Mouse (Mus musculus) NIH3T3 (cell line): ENCODE measurements around the gene Prdm4.

Experiments
- DNase-seq: peaks from one replicate; pipeline ENCODE4 v3.0.0-alpha.2; 2012; ENCODE audit warnings: low read depth

Prdm4 gene

GRCm38 (mm10) chr10:85916498-85917309 lies at the start of gene Prdm4:
Prdm4 (minus strand) TSS chr10:85917142.
- DNase-seq, result peak; percentile 99

DNA sequence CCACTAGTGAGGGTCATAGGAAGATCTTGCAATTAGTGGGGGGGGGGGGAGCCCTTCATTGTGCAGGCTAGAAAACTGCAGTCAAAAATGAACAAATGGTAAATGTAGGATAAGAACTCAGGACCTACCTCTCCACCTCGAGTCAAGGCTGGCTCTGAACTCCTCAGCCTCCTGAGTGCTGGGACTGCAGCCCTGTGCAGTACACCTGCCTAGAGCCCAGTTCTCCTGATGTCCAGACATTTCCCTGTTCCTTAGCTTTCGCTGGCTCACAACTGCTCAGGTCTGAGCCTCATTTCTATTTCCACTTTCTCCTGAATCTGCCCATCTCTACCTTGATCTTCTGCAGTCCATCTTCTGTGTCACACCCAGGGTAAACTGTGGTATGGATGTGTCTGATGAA lies 49.5 kb upstream of the Prdm4 start:
- DNase-seq, result no peak

GRCm38 (mm10) chr10:85964316-85964715 lies 47.4 kb upstream of the Prdm4 start:
- no peak for DNase-seq

- DNase-seq, result no peak
Observed at GRCm38 (mm10) chr10:85962897-85963296, 46.0 kb upstream of the Prdm4 start.

- DNase-seq, result peak; percentile 99
Observed at GRCm38 (mm10) chr10:85957464-85957950, 40.6 kb upstream of the Prdm4 start, which contains the start of gene Rtcb. Rtcb (minus strand) TSS chr10:85957823.

GRCm38 (mm10) chr10:85956871-85957419 lies 40.0 kb upstream of the Prdm4 start:
- peak; percentile 41 for DNase-seq

DNA sequence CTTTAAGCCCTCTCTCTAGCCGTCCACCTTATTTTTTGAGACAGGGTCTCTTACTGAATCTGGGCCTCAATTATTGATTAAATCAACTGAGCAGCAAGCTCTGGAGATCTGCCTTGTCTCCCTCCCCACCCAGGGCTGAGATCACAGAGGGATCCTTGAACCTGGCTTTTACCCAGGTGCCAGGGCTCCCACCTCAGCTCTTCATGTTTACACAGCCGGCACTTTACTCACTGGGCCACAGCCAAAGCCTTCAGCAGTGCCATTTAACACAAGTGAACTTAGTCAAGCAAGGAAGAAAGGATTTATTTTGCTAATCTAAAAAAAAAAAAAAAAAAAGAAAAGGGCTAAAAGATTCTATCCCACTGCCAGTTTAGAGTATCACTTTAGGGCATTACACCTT lies 37.5 kb upstream of the Prdm4 start:
- DNase-seq, result no peak

GRCm38 (mm10) chr10:85953401-85953800 lies 36.5 kb upstream of the Prdm4 start:
- peak; percentile 16 for DNase-seq

DNA sequence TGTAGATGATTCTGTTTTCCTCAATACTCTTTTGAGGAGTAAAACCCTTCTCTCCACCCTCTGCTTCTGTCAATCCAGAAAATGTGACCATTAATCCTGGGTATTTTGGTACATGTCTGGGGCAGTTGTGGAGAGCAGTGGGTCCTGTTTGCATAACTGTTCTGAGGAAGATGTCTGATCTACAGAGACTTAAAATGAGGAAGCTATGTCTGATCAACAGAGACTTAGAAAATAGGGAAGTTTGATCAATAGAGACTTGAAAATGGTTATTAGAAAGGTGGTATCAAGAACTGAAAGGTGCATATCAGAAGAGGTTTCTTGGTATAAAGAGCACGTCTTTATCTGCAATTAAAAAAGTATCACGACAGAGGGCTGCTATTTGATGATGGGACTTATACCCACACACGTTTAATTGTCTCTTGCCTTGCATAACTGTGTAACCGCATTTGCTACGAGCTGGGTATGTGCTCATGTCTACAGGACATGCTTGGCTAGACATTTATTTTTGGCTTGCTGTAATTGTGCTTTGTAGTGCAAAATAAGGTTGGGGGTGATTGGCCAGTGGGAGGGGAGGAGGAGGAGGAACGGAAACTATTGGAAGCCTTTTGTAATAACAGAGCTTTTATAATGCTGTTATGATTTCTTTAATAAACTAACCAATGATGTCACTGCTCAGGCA lies 35.0 kb upstream of the Prdm4 start:
- DNase-seq, result no peak

DNA sequence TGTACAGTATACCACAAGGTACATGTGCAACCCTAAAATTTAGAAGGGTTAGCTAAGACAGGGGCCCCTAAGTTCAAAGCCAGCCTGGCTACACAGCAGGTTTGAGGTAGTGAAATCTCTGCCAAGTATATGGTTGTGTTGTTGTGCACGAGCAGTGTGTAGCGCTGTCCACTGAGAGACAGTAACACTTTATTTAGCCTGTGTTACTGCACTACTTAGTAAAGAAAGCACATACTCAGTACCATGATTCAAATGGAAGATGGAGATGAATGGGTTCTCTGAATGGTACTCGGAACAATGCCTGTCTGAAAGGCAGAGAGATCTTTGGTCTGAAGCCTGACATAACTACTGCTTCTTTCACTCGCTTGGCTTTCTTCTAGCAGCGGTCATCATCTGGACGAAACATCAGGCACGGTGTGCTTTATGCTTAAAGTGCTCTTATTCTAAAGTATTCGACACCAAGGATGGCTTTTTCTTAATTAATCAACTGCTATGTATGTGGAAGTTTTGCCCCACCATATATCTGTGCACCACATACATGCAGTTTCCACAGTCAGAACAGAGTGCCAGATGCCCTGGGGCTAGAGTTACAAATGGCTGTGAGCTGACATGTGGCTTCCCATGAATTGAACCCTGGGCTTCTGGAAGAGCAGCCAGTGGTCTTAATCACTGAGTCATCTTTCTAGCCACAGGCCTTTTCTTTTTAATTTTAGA lies 31.7 kb upstream of the Prdm4 start:
- DNase-seq, result no peak

GRCm38 (mm10) chr10:85936280-85936965 lies 19.5 kb upstream of the Prdm4 start:
- no peak for DNase-seq

GRCm38 (mm10) chr10:85929962-85930361 lies 13.0 kb upstream of the Prdm4 start:
- DNase-seq, result no peak

GRCm38 (mm10) chr10:85929208-85929591 lies 12.3 kb upstream of the Prdm4 start:
- DNase-seq, result no peak

DNA sequence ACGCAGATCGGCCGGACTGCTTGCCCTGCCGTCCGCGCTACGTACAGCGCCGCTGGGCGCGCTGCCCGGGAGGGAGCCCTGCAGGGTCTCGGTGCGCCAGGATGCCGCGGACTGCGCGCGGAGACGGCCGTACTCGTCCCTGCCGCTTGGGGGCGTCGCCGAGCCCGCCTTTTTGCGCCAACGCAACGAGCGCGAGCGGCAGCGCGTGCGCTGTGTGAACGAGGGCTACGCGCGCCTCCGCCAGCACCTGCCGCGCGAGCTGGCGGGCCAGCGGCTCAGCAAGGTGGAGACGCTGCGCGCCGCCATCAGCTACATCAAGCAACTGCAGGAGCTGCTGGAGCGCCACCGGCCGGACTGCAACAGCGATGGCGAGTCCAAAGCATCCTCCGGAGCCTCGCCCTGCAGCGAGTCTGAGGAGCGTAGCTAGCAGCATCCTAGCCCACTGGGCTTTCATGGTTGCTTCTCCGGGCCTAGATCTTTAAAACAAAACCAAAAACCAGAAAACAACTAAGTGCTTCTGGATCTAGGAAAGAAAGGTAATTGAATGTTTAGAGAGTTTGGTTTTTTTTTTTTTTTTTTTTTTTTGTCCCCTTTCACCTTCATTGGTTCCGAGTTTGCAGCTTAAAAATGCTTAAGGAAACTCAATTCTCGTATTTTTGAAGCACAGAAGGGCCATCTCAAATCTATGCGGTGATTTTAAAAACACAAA lies 11.7 kb upstream of the Prdm4 start:
- no peak for DNase-seq

DNA sequence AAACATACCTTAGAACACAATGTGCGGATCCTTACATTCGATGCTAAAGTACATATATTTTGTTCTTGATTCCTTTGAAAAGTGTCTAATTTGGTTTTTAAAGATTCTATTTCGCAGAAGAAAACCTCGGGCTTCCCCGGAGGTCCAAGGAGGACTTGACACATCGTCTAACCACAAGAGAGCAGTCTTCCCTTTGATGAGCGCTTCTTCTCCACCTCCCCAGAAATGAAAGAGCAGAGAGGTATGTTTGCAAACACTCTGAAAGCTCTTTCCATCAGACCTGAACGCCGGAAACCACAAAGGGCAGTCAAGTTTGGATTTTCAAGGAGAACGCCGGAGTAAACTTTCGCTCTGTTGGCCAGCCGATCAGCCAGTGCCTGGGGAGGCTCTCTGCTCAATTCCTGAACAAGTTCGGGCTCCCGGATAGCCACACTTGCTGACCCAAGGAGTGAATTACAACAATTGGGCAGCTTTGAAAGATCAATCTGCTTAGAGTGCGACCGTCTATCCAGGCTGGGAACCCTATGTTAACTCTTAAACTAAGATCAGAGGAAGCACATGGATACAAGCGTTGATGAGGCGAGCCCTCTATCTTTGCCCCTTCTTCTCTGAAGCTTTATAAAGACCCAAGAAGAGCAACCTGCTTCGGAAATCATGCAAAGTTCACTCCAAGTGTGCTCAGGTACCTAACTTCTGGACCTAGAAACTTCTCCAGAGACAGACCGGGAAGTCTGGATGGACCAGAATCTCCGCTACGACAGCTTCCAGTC lies 10.9 kb upstream of the Prdm4 start, which contains the start of gene Ascl4:
Gene Ascl4, plus strand, starts transcription at position 6 of the 770 bp plus-strand sequence.
- no peak for DNase-seq

- DNase-seq, result no peak
Observed at GRCm38 (mm10) chr10:85879886-85880486, 37.0 kb downstream of the Prdm4 start.

- no peak for DNase-seq
Observed at GRCm38 (mm10) chr10:85875812-85876211, 41.1 kb downstream of the Prdm4 start.

DNA sequence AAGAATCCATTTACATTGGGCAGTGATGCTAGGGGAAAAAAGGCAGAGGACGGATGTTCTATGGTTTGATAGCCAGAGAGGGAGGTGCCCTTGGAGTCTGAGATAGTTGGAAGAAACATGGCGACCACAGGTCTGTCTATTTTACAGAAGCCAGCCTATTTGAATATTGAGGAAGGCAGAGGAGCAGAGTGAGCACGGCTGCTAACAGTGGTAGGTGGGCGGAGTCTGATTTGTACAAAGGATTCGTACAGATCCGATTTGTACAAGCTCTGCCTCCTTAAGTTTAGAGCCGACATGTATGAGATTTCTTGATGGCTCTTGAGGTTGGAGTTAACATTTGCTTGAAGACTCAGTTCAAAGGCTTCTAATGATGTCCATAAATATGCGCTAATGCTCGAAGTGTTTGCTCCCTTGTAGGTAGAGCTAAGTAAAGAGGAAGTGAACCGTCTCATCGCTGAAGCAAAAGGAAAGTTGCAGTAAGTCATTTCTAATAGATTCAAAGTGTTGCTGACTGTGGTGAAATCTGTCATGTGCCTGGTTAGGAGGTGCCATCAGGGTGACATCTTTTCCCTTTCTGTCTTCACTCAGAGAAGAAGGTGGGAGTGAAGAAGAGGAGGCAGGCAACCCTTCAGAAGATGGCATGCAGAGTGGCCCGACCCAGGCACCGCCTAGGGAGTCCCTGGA lies 42.9 kb downstream of the Prdm4 start:
- DNase-seq, result no peak

DNA sequence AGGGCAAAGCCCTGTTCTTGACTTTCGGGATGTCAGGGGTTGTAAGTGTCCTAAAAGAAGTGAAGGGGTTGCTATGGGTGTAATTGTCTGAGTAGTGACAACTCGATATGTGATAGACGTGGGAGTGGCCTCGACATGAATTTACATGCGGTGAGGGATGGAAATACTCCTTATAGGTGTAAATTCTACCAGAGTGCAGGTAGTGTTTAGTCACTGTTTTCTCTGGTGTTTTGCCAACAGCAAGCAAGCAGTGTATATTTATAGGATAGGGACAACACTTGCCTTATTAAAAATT lies 44.5 kb downstream of the Prdm4 start:
- DNase-seq, result no peak
